ENCODE assay signal across 8 mouse cellular contexts in genomic region chr2:129100784-129101310, GRCm38 (mm10). TPM values are rescaled to one million over a fixed set of nuclear protein-coding genes. Genes with fewer than 3 reads are reported as not detected.
A peak's percentile ranks its signal among the peaks of the same experiment; 100 is the strongest.
DNase-seq lines count a peak whose midpoint lies in the region; ATAC-seq lines count a peak whose summit lies in the region.

Gene Polr1b, plus strand, starts transcription at chr2:129100995.

- no peaks in the 10 kb centered on the region for H3K9me3 ChIP-seq in hindbrain, embryonic 12.5 days (replicated peaks)

- H3K36me3 ChIP-seq in hindbrain, embryonic 12.5 days = peaks cover 25% of the 10 kb centered on the region

- ATAC-seq in hindbrain, embryonic 12.5 days (ENCODE audit: low FRiP score) = peak; percentile 99

- DNase-seq in NIH3T3 (ENCODE audit: low read depth) = peak; percentile 96
- DNase-seq in cerebellum, postnatal 10 days = peak; percentile 94 to 95
- peak; percentile 88 to 92 for DNase-seq in frontal cortex, postnatal 10 days (ENCODE audit: low spot score in 2 of 2)
- peak; percentile 89 to 95 for DNase-seq in layer of hippocampus, postnatal 14 days (ENCODE audit: low spot score in 2 of 2)
- DNase-seq in lung, postnatal 14 days = peak; percentile 89
- peak; percentile 85 for DNase-seq in retina, adult 2 months (ENCODE audit: low read depth, low spot score)
- peak; percentile 83 for DNase-seq in thymus, postnatal 36 days

- peaks cover 8% of the 10 kb centered on the region for H3K4me1 ChIP-seq in hindbrain, embryonic 12.5 days

- peak within 1 kb of the TSS; percentile 79 for H3K9ac ChIP-seq in hindbrain, embryonic 12.5 days

- H3K4me3 ChIP-seq in hindbrain, embryonic 12.5 days = peak within 1 kb of the TSS; percentile 71

- H3K27me3 ChIP-seq in hindbrain, embryonic 12.5 days = no peaks in the 10 kb centered on the region

- H3K4me2 ChIP-seq in hindbrain, embryonic 12.5 days (replicated peaks) = peak within 1 kb of the TSS; percentile 84

- 0% methylated on average over 35 of the region's 35 CpGs for WGBS in hindbrain, embryonic 12.5 days

- H3K27ac ChIP-seq in hindbrain, embryonic 12.5 days = no peak within 1 kb of the TSS

RNA-seq across cellular contexts. Expression of gene Polr1b, which starts in this region (rescaled TPM):
- 23.5 and 25.4 TPM in 2 replicates for polyA plus RNA-seq in hindbrain, embryonic 12.5 days (2016; fragmentation: Nextera tagmentation; extraction: Ambion mirVana)
- total RNA-seq in layer of hippocampus, postnatal 14 days (2021) = 10 to 100 TPM; 16.1 to 17.8 TPM
